Mouse (Mus musculus) C2C12 (cell line): ENCODE data around the gene Olfr1246. TPM values are rescaled to one million over a fixed set of nuclear protein-coding genes. Genes with fewer than 3 reads are reported as not detected.

Experiments
- H3K27me3 ChIP-seq: one replicate; pipeline ENCODE4 v1.6.1; 2011; ENCODE audit not compliant: control insufficient read depth, insufficient read depth, insufficient read length
- H3K36me3 ChIP-seq: one replicate; pipeline ENCODE4 v1.6.1; 2011; ENCODE audit not compliant: control insufficient read depth, insufficient read depth
- H3K4me3 ChIP-seq: one replicate; pipeline ENCODE4 v1.5.1; 2011; ENCODE audit warnings: mild to moderate bottlenecking, control low read depth; ENCODE audit not compliant: poor library complexity, insufficient read depth, severe bottlenecking
- H3K79me2 ChIP-seq: one replicate; pipeline ENCODE4 v1.6.1; 2011; ENCODE audit not compliant: control insufficient read depth, insufficient read depth
- H3K79me3 ChIP-seq: one replicate; pipeline ENCODE4 v1.6.1; 2011; ENCODE audit warnings: low read depth, control low read depth
- H3ac ChIP-seq: one replicate; pipeline ENCODE3; 2011; ENCODE audit warnings: low read depth; ENCODE audit not compliant: control insufficient read depth, insufficient read length
- CEBPB ChIP-seq: IDR thresholded peaks from one replicate; pipeline ENCODE4 v1.6.1; 2011; ENCODE audit warnings: low read depth, mild to moderate bottlenecking, control low read depth, moderate library complexity
- CTCF ChIP-seq: IDR thresholded peaks from one replicate; pipeline ENCODE4 v1.5.1; 2011; ENCODE audit not compliant: control insufficient read depth, insufficient read depth, insufficient read length
- FOSL1 ChIP-seq: IDR thresholded peaks from one replicate; pipeline ENCODE4 v1.8.0; 2011; ENCODE audit warnings: mild to moderate bottlenecking, low read length; ENCODE audit not compliant: poor library complexity, insufficient read depth, severe bottlenecking
- MAX ChIP-seq: IDR thresholded peaks from one replicate; pipeline ENCODE4 v1.6.1; 2011; ENCODE audit warnings: mild to moderate bottlenecking, control low read depth
- MYOD1 ChIP-seq: IDR thresholded peaks from one replicate; pipeline ENCODE4 v1.6.1; 2011; ENCODE audit warnings: low read depth; ENCODE audit not compliant: control insufficient read depth, insufficient read length
- MYOG ChIP-seq: IDR thresholded peaks from one replicate; pipeline ENCODE4 v1.6.1; 2011; ENCODE audit not compliant: control insufficient read depth, insufficient read length; ENCODE audit errors: extremely low read depth
- USF1 ChIP-seq: IDR thresholded peaks from one replicate; pipeline ENCODE4 v1.6.1; 2011; ENCODE audit warnings: low read depth, mild to moderate bottlenecking, control low read depth, moderate library complexity
- polyA plus RNA-seq: library from polyadenylated mRNA; unstranded; fragments of >200 nt; fragmentation: generic; extraction: Trizol; gene quantifications from one replicate; pipeline ENCODE4 v1.2.1, GENCODE M21; 2012; ENCODE audit warnings: missing spikeins

The Olfr1246 gene
- polyA plus RNA-seq, 1 experiment: not detected

DNA sequence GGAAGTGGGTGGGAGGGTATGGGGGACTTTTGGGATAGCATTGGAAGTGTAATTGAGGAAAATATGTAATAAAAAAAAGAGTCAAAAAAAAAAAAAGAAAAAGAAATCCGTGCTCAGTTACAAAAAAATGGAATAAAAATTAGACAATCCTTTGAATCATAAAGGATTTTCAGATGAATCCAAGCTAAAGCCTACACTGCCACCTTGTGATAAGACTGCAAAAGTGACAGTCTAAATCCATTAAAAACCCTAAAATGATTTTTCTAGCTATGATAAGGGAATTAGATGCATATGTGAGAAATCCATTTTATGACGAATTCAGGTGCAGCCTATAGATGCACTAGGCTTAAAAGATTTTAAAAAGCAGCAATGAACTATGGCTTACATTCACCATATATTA lies 48.4 kb downstream of the Olfr1246 start:
- H3K79me2 ChIP-seq: no peaks in the 10 kb centered on the region
- no peaks in the 10 kb centered on the region for H3K79me3 ChIP-seq
- H3ac ChIP-seq: no peak overlapping the region
- H3K4me3 ChIP-seq: no peak overlapping the region
- TF ChIP-seq MYOD1: no peak
- no peak for TF ChIP-seq FOSL1
- TF ChIP-seq CEBPB: no peak
- no peaks in the 10 kb centered on the region for H3K36me3 ChIP-seq
- no peaks in the 10 kb centered on the region for H3K27me3 ChIP-seq

DNA sequence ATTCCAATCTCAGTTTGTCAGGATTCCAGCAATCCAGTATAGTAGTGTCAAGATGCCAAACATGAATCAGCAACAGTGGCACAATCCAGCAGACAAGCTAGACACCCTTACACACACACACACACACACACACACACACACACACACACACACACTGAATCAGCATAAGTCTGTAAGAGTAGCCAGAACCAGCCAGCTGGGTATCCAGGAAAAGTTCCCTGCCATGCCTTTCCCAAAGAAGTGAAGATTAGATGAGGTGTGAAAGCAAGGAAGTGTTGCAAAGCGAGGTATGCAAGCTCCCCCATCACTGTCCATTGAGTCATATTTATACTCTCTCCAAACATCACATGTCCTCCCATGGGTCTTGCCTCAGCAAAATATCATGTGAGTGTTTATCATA lies 53.0 kb downstream of the Olfr1246 start:
- Histone ChIP-seq H3K27me3 (no peaks in the 10 kb centered on the region), H3ac (no peak overlapping the region), H3K4me3 (no peak overlapping the region), H3K79me3 (no peaks in the 10 kb centered on the region), H3K79me2 (no peaks in the 10 kb centered on the region), H3K36me3 (no peaks in the 10 kb centered on the region)
- TF ChIP-seq FOSL1 (no peak), CEBPB (no peak), MYOD1 (no peak), MAX (no peak), USF1 (no peak), MYOG (no peak), CTCF (no peak)

Other genes with a start within 250 kb of the Olfr1246 start
- gene Olfr1234, start 228.3 kb downstream of the Olfr1246 start, polyA plus RNA-seq: not detected
- not detected for gene Olfr1238, start 183.5 kb downstream of the Olfr1246 start, polyA plus RNA-seq
- not detected for gene Olfr1239, start 172.8 kb downstream of the Olfr1246 start, polyA plus RNA-seq
- not detected for gene Olfr1240, start 150.2 kb downstream of the Olfr1246 start, polyA plus RNA-seq
- gene Olfr1241, start 106.0 kb downstream of the Olfr1246 start, polyA plus RNA-seq: not detected
- not detected for gene Olfr1242, start 94.8 kb downstream of the Olfr1246 start, polyA plus RNA-seq
- not detected for gene Olfr1243, start 61.7 kb downstream of the Olfr1246 start, polyA plus RNA-seq
- not detected for gene Olfr1245, start 14.7 kb downstream of the Olfr1246 start, polyA plus RNA-seq
- not detected for gene Olfr1247, start 21.0 kb upstream of the Olfr1246 start, polyA plus RNA-seq
- gene Olfr1248, start 25.1 kb upstream of the Olfr1246 start, polyA plus RNA-seq: not detected
- gene Olfr1249, start 41.8 kb upstream of the Olfr1246 start, polyA plus RNA-seq: not detected
- 0.04 TPM for gene Olfr1250, start 68.3 kb upstream of the Olfr1246 start, polyA plus RNA-seq
- gene Olfr1251, start 78.8 kb upstream of the Olfr1246 start, polyA plus RNA-seq: 0.13 TPM
- not detected for gene Olfr1252, start 131.9 kb upstream of the Olfr1246 start, polyA plus RNA-seq
- not detected for gene Olfr1253, start 163.9 kb upstream of the Olfr1246 start, polyA plus RNA-seq
- not detected for gene Olfr1254, start 200.5 kb upstream of the Olfr1246 start, polyA plus RNA-seq
- gene Olfr1255, start 218.9 kb upstream of the Olfr1246 start, polyA plus RNA-seq: not detected
- gene Olfr1256, start 248.4 kb upstream of the Olfr1246 start, polyA plus RNA-seq: not detected